Mouse (Mus musculus) E14TG2a.4 (cell line): ENCODE results near the gene Bcl2a1a.
"Not testable (repeated sequence)": the region's sequence is repeated elsewhere in the genome, so short reads cannot be mapped to it uniquely, and the experiment has no call there.

Experiments used
- CTCF ChIP-seq: conservative IDR thresholded peaks from 2 replicates; pipeline ENCODE4 v1.5.1; 2014; ENCODE audit warnings: low read length
- NANOG ChIP-seq: IDR thresholded peaks from 2 replicates; pipeline ENCODE4 v1.6.1; 2014; ENCODE audit warnings: borderline replicate concordance, low read length, mixed read lengths
- POU5F1 ChIP-seq: IDR thresholded peaks from 2 replicates; pipeline ENCODE4 v1.6.1; 2014; ENCODE audit warnings: low read length, borderline replicate concordance

DNA sequence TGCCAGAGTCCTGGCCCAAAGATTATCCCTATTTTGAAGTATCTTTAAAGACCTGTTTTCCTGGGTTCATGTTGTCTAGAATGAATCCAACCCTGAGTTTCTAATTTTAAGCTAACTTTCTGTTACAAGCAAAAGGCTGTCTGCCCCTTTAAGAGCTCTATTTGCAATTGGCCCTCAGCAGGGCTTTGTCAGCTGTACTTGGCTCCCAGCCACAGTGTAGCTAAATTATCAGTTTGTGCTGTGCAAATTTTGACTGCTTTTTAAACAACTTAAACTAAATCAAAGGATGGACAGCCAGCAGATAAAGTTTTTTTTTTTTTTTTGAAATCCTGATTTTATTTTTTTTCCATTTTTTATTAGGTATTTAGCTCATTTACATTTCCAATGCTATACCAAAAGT lies 44.8 kb downstream of the Bcl2a1a start:
- not testable (repeated sequence) for TF ChIP-seq CTCF, NANOG, POU5F1
